Mouse (Mus musculus): ENCODE results near the gene Rhot1.

The Rhot1 gene

DNA sequence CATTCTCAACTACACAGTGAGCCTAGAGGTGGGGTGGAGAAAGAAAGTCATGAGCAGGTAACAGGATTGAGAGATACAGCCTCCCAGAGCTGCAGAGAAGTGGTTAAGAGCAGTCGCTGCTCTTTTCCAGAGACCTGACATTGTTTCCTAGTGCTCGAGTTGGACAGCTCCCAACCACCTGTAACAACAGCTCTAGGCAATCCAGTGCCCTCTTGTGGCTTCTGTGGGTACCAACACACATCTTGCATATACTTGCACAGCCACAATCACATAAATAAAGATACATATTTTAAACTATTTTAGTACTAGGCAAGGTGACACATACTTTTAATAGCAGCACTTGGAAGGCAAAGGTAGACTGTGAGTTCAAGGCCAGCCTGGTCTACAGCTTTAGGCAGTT lies 82.2 kb downstream of the Rhot1 start:
- no peak for DNase-seq

DNA sequence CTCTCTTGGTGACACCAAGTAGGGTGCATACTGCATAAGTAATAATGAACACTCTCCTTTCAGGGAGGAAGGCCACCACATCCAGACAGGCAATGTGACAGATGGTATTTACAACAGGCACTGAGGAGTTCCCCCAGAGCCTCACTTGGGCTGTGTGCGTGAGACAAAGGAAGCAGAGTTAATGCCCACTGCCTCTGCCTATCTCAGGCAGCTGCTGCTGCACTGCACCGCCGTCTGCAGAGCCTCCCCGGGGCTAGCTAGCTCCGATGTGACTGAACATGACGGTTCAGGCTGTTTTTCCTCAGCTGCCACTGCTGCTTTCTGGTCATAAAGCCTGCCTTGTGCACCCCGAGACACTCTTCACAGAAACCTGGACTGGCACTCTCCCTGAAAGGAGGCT lies 83.6 kb downstream of the Rhot1 start:
- DNase-seq, result no peak

DNA sequence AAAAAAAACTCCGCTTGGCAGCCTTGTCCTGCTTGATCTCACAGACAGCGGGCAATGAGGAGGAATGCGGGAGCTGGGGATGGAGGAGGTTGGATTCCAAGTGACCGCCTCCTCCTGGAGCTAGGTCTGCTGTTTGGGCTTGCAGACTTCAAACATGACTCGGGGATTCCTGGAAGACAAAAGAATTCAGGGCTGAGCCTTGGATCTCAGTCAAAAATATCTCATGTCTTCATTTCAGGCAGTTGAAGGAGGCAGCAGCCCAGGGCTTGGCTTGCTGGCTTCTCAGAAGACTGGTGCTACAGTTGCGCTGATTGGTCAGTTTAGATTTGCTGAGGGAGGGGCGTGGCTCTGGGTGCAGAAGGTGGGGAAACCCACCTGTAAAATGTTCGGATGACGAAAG lies 86.2 kb downstream of the Rhot1 start:
- DNase-seq, result no peak

DNA sequence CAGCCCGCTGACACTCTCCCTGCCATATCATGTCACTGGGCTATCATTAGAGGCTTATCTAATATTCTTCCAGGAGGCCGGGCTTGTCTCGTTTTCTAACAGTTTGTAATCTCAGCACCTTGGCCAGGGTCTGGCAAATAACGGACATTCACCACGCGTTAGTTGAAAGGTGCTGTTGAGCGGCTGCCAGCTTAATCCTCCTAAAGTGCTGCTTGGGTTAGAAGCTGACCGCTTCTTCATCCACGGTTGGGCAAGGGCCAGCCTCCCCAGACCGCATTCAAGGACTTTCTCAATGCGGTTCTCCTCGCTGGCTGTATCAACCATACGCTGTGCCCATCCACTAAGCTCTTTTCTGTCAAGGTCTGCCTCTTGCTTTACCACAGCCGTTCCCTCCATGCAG lies 87.0 kb downstream of the Rhot1 start:
- DNase-seq, result no peak

DNA sequence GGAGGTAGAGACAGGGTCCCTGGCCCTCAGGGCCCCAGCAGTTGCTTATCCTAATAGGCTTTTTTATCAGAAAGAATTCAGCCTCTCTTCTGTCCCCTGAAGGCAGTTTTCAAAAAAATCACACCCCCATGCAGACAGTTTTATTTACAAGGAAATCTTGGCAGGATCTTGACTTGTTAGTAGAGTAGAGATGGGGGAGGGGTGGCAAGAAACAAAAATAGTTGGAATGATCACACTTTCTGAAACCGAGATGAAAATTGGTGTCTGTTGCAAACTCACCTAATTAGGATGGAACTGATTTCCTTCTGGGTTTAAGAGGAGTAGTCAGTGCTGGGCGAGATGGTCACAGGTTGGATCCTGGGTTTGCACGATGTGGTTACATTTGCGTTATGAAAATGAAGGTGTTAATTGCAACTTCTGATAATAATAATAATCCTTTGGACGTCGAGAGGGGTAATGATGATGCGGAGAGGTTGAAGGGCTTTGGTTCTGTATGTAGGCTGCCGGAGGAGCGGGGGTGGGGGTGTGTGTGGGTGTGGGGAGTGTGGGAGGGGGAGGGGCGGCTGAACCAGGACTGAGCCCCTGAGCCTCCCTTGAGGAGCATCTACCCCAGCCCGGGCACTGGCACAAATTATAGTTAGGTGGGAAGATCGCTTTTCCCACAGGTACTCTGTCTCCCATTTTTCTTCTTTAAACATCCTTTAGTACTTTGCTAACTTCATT lies 90.9 kb downstream of the Rhot1 start:
- no peak for DNase-seq

DNA sequence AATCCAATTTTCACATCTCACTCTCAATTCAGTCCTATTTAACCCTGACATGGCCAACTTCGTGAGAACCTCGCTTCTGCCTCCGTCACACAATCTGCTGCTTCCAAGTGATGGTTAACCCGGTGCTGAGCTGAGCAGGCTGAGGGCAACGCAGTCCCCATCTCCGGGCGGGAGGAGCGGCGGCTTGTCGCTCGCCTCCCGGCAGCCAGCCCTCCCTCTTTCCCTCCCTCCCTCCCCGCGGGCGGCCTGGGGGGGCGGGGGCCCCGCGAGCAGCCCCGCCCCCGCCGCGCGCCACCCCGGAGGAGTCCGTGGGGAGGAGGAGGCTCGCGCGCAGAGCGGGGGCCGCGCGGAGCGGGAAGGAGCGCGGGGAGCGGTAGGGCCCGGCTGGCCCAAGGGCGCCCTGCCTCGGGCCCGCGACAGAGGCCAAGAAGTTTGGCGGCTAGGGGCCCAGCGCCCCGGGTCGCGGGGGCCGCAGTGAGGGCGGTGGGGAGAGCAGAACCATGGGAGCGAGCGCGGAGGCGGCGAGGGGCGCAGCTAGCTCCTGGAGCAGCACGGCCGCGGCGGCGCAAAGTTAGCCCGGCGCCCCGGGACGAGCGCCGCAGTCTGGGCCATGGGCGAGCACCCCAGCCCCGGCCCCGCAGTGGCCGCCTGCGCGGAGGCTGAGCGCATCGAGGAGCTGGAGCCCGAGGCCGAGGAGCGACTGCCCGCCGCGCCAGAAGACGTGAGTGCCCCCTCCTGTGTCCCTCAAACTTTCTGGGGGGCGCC lies 91.9 kb downstream of the Rhot1 start, which contains the start of gene Rhbdl3:
Gene Rhbdl3, plus strand, starts transcription at position 362 of the 765 bp plus-strand sequence.
- DNase-seq, result peak; percentile 77

DNA sequence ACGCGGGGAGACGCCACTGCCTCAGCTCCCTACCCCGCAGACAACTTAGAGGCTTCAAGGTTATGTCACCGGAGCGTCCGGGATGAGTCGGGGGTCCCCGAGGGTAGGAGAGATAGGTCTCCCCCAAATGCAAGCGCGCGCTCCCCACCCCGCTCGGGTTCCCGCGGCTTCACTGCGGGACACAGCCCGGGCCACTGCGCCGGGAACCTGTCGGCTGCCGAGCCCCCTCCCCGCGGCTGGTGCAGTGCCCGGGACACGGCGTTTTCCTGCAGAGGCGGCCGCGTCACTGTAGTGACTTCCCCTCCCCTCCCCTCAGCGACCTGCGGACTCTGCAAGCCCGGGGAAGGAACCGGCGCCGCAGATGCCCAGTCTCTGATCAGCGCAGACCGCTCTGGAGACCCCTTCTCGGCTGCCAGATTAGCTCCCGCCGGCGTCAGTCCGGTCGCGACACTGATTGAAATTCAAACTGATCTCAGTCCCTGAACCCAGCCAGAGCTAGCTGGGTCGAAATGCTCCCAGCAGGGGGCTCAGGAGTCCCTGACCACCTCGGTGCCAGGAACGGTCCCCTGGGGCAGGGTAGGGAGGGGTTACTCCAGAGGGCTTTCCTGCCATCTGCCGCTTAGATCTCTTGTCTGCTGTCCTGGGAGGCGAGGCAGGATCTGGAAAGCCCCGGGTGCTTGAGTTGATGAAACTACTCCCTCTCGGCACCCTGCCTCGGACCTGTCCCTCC lies 92.7 kb downstream of the Rhot1 start:
- DNase-seq, result peak; percentile 48

DNA sequence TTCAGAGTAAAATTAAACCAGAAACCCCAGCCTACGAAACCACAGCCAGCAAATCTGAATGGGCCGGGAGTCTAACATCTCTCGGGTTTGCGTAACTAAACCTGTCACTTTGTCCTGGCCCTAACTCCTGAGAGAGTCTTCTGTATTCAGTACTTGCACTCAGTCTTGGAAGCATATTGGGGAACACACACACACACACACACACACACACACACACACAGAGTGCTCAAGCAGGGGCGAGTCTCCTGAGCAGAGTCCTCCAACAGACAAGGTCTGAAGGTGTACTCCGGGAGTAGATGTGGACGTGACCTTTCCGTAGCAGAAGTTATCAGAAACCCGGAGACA lies 93.2 kb downstream of the Rhot1 start:
- DNase-seq, result no peak

DNA sequence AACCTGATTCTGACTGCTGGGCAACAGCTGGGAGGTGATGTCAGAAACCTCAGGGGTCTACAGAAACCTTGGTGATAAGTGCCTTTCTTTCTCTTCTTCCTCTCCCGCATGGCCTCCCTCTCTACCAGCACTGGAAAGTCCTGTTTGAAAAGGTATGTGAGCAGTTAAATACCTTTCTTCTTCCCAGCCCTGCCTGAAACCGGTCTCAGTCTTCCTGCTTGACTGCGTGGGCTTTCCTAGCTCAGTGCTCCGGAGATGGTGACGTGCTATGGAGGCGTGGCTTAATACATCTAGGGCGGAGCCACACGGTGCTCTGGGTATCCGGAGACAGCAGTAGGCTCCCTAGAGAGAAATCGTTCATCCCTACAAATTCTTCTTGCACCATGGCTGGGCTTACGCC lies 93.7 kb downstream of the Rhot1 start:
- DNase-seq, result peak; percentile 85

DNA sequence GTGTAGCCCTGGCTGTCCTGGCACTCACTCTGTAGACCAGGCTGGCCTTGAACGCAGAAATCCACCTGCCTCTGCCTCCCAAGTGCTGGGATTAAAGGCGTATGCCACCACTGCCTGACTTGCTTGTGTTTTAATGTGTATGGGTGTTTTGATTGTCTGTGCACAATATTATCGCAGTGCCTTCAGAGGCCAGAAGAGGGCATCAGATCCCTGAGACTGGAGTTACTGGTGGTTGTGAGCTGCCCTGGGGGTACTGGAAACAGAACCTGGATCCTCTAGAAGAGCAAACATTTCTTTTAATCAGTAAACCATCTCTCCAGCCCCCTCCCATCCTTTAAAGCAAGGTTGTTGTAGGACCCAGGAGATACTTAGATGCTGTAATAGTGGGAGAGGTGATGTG lies 94.9 kb downstream of the Rhot1 start:
- DNase-seq, result no peak

DNA sequence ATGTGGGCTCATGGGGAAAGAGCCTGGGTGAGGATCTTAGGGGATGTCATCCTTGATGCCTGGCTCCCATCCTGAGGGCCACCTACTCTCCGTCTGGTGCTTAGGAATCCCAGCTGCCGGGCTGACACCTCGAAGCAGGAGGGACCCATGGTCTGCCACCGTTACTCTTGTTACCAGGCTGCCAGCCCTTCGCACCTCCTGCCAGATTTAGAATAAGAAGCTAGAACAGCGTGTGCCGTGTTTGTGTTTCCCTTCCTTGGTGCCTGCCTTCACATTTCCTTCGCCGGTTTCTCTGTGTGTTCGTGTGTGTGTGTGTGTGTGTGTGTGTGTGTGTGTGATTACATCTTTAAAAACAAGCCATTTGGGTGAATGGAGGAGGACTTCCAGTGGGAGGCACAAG lies 96.0 kb downstream of the Rhot1 start:
- no peak for DNase-seq

DNA sequence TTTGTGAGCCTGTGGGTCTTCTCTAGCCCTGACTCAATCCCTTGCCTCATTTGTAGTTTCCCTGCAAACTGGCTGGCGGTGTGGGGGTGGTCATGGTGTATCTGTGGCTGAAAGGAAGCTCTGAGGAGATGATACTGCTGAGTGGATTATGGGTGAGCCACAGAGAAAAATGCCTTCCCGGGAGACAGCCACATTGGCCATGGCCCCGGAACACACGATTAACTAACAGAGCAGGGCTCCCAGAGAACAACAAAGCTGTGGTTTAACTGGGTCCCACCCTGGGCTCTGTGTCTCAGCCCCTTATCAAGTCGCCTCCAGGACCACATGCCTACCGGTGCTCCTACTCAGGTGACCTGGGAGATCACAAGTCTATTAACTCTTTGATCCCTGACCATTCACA lies 99.7 kb downstream of the Rhot1 start:
- no peak for DNase-seq

DNA sequence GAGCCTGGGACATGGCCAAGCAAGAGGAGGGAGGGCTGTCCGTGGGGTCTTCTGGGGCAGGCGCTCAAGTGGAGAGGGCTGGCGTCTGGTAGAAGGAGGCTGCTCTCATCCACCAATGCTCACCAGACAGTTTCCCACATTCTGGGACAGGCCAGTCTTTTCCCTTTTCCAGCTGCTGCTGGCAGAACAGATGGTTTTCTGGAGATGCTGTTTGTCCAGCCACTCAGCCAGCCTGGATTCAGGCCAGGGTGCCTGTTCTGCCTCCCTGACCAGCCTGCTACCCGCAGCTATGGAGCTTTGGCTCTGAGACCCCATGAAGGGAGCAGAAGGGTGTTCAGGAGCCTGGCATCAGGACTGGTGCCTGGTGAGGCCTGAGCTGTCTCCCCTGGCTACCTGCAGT lies 102.5 kb downstream of the Rhot1 start:
- DNase-seq, result no peak

DNA sequence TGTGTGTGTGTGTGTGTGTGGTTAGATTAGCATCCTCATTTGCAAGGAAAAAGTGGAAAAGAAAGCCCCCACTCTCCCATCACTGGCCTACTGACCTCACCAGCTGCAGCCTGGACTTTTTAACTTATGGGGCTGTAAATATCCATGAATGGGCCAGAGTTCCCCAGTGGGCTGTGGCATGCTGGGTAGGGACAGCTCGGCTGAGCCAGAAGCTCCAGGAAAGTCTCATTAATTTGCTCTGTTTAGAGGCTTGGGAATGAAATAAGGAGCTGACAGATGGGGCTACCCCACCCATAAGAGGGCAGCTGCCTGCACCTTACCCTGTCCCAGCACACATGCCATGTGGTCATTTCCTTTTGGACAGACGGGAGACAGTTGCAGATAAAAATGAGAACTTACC lies 103.2 kb downstream of the Rhot1 start:
- no peak for DNase-seq

DNA sequence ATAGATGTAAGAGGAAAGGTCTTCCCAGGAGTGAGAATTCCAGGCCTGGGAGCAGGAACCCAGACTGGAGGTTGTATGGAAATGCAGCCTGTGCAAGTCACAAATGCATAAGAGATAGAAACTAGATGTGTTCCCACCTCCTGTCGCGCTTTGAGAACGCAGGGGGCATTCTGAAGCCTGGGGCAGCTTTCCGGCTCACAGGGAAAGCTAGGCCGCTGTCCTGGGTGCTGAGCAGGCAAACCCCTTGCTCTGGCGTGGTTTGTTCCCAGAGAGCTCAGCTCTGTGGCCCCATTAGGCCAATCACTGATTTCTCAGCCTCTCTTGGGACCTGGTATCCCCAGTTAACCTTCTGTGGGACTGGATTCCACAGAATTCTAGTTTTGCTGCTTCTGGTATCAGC lies 103.7 kb downstream of the Rhot1 start:
- DNase-seq, result peak; percentile 49

DNA sequence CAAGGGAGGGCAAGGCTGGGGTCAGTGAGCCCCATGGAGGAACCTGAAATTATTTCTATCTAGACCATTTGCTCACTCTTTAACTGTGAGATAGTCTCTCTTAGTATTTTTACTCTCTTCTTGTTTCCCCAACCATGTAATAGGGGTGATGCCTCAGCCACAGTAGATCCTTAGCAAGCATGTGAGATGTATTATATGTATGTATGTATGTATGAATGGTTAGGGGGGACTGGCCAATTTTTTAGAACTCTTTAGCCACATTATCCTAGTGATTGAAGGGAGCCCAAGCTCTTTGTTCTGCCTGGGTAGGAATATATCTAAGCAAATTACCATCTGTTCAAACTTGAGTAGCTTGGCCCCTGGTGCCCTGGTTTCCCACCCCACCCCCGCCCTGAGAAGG lies 104.6 kb downstream of the Rhot1 start:
- DNase-seq, result no peak

DNA sequence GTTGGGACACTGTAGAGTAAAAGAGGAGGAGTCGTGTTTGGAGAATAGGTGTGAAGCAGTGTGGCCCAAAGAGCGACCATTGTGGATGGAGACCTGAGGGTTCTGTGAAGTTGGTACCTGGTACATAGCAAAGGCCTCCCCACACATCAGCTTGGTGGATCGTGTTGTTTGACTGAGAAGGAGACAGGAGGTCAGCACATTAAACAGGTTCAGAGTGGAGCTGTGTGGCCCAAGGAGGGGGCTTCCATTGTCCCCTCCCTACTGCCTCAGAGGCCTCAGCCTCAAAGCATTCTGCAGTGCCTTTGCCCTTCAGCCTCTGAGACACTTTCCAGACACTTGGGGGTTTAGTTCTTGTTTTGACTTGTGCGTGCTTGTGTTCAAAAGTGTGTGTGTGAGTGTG lies 105.1 kb downstream of the Rhot1 start:
- DNase-seq, result no peak

DNA sequence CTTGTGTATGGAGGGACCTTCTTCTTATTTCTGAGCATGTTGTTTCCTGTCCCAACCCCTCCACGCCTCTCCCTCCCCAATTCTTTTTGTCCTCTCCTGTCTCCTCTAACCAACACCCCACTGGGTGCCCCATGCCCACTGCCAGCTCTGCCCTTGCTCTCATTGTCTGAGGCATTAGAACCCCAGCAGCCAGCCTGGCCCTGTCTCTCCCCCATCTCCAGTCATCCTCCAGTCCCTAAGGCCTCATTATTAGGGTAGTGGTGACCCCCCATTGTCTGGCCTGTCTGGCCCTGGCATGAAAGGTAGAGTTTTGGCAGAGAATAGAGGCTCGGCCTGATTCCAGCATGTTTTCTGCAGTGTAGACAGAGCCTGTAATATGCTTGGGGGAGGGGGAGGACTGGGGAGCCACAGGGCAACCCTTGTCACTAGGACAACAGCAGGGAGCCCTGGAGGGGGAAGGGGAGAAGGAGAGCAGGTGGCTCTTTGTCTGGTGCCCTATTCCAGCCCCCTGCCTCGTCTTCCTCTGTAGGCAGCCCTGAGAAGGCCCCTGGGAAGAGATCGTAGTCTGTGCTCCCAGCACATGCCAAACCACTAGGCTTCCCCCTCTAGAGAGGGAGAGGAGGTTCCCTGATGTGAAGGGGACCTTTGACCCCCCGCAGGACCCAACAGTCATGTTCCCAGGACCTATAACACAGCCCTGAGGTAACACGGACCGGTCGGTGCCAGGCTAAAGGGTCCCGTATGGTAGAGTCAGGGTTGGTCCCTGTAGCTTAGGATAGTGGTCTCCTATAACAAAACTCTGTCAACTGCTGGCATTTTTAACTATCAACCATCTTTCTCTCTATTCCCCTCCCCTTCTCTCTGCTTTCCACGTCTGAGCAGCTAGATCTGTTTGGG lies 107.2 kb downstream of the Rhot1 start:
- DNase-seq, result no peak

Measured in kidney, postnatal 14 days (tissue).